Mouse (Mus musculus): ENCODE results near the gene Gpam.

GRCm38 (mm10) chr19:55143391-55144300, 16.6 kb upstream of the Gpam start:
- TF ChIP-seq POLR2A (IDR thresholded peaks at IDR 0.05; ENCODE audit: borderline replicate concordance, control insufficient read depth, low read depth, low read length) = no peak
- no peak for TF ChIP-seq CTCF (IDR thresholded peaks at IDR 0.05; ENCODE audit: control insufficient read depth, insufficient read depth, low read length)
